Mouse (Mus musculus) heart, adult 2 months (tissue): ENCODE measurements around the gene Elmsan1.

ENCODE experiments used
- CTCF ChIP-seq: fragments of 200-600 bp; IDR thresholded peaks from 2 replicates; pipeline ENCODE4 v1.8.1; 2022; ENCODE audit warnings: antibody characterized with exemption, mild to moderate bottlenecking, moderate library complexity
- POLR2A ChIP-seq: fragments of 200-500 bp; IDR thresholded peaks from 2 replicates; pipeline ENCODE4 v1.6.1; 2011; ENCODE audit warnings: mild to moderate bottlenecking, low read depth, low read length, control low read depth; ENCODE audit not compliant: insufficient read depth

GRCm38 (mm10) chr12:84184979-84185378 lies 33.7 kb downstream of the Elmsan1 start:
- TF ChIP-seq CTCF (no peak), POLR2A (no peak)
